Mouse (Mus musculus): Measurements from ENCODE around the gene Cldn11.

The Cldn11 gene

DNA sequence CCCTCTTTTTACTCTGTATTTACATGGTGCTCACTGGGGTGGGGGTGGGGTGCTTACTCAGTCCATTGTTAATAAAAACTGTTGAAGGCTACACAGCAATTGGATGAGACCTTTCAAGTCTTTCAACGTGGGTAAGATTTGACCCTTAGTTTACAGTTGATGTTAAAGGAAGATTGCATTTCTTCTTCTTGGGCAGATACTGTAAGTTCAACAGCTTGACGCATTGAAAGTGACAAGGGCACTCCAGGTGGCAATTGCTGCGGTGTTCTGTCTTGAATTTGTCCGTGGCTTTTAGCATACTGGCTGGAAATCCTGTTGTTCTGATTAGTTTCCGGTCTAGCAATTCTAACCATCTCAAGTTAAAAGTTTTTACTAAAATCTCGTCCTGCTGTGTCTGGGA lies 11.6 kb downstream of the Cldn11 start:
- DNase-seq: no peak

GRCm38 (mm10) chr3:31162860-31163259 lies 13.1 kb downstream of the Cldn11 start:
- DNase-seq: no peak

- no peak for DNase-seq
Measured at GRCm38 (mm10) chr3:31165803-31166202, 16.1 kb downstream of the Cldn11 start.

DNA sequence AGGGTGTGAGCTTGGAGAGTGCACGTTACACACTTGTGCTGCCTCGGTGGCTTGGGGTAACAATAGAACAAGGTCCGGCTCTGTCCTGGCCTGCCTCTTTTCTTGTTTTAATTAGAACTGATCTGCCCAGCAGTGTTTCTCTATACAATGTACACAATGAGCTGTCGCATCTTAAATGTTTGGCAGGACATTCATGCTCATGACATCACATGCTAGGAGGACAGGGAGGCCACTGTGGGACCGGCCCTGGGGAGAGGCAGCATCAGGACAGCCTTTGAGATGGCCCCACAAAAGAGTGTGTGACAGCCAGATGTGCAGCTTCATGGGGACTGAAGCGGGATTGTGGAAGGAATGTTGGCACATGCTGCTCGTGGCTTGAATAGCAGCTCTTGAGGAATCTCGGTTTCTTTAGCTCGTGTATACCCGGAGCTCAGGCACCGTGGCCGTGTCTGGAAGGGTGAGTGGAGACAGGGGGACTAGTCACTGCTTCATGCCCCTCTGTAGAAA lies 16.7 kb downstream of the Cldn11 start:
- DNase-seq: no peak

DNA sequence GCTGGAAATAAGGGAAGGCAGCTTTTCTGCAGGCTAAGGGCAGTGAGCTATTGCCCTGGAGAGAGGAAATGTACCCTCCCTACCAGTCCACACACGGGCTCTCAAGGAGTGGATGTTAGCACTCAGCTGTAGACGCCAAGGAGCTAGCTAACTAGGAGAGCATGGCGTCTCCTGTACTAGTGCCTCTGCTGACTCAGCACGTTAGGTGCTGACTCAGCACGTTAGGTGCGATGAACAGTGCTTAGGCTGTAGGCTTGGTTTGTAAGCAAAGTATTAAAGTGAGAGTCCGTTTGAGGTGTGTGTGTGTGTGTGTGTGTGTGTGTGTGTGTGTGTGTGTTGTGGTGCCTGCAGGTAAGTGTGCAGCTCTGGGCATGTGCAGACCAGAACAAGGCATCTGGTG lies 40.6 kb downstream of the Cldn11 start:
- no peak for DNase-seq

DNA sequence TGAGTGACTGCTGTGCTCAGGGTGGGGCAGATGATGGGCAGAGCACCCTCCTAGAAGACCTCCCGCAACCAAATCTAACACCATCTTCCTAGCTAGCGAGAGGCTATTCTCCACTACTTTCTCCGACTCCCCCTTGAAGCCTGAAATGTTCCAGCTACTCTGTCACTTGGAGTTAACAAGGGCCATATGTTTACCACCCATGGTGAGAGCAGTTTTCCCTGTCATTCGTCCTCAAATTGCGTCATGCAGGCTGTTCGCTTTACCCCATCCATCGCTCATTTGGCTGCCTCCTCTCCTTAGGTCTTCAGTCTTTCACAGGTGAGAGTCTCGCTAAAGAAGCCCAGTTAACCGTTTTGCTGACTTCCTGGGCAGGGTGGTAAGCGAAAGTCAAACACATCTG lies 41.7 kb downstream of the Cldn11 start:
- DNase-seq: no peak

DNA sequence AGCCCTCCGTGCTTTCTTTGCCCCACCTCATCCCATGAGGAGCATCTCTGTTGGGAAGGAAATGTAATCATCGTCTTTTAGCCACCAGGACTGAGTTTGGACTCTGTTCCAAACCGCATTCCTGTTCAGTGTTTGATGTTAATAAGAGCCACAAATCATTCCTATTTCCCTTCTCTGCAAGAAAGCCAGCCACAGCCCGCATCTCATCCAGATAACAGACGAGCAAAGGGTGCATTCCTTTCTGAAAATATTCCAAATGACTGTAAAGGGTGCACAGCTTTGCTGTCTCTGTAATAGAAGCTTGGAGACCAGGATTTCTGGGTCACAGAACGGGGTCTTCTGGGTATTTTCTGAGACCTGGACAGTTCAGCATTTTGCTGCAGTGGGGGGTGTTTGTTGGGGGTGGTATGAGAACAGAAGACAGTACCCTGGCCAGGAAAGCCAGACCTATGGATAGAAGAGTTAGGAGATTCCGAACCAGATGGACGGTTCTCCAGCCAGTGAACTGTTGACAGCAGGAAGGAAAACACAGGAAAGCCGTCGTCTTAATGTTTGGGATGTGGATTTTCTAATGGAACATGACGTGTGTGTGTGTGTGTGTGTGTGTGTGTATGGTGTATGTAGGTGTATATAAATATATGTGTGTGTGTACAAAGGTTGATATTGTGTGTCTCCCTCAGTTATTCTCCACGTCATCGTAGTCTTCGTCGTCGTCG lies 49.6 kb downstream of the Cldn11 start:
- DNase-seq: no peak

DNA sequence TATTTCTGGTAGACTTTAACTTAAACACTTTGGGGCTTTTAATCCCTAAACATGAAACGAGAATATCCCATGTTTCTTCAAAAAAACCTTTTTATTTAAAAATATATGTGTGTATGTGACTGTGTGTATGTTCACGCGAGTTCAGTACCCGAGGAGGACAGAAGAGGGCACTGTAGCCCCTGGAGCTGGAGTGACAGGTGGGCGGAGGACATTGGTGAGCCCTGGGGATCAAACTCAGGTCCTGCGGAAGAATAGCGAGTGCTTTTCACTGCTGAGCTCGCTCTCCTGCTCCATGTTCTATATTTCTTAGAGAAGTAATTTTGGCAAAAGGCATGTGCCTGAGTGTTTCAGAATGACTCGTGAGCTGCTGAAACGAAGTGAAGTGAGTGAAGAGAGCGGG lies 54.2 kb downstream of the Cldn11 start:
- no peak for DNase-seq

- DNase-seq: no peak
Measured at GRCm38 (mm10) chr3:31205167-31205566, 55.4 kb downstream of the Cldn11 start.

DNA sequence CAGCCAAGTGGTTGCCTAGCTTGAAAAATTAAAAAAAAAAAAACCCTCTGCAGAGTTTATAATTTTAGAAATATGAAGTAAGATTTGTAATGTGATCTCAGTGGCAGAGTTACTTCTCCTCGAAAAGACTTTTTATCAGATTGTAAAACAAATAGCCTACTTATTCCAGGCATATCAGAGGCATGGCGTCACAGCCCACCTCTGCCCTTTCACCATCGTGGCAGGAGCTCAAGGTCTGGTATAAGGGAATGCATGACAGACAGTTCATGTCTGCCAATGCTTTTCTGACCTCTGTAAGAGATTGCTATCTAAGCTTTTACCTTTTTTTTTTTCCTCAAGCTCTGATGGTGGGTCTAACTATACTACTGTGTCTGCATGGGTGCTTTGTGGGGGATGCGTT lies 58.3 kb downstream of the Cldn11 start:
- no peak for DNase-seq

DNA sequence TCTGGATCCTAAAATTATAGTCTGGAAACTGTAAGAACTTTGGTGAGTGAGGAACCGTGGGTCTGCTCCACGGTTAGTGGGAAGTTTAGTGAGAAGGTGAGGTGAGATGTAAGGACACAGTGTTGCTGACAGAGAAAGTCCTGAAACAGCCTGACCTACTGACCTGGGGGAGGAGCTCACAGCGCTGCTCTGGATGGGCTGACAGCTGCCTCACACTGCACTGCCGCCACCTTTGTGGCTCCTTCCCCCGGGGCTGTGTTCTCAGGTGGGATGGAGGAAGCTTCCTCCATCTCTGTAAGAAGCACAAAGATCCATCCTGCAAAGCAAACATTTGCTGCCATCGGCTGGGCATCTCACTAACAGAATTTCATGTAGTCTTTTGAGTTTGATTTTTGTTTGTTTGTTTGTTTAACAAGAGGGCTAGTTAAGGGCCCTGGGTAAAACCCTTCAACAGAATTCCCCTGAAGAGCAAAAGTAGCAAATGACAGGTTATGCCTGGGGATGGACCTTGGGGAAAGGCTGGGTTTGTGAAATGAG lies 58.8 kb downstream of the Cldn11 start:
- DNase-seq: peak in 1 of 2 experiments; percentile 10

DNA sequence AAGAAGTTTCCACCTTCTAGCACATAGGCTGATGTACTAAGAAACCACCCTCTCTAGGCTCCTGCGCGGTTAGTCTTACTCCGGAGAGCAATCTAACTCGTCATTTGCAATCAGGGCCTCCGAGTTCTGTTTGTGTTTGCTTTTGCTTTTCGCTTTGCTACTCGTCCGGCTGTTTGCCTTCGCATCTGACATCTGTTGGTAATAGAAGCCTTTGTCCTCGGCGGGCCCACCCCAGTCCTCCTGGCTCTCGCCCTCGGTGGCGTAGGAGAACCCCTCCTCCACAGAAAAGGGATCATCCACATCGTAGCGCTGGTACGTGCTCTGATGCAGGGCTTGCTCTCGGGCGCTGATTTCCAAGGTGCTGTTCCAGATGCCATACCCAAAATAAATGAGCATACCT lies 59.3 kb downstream of the Cldn11 start:
- DNase-seq: no peak

DNA sequence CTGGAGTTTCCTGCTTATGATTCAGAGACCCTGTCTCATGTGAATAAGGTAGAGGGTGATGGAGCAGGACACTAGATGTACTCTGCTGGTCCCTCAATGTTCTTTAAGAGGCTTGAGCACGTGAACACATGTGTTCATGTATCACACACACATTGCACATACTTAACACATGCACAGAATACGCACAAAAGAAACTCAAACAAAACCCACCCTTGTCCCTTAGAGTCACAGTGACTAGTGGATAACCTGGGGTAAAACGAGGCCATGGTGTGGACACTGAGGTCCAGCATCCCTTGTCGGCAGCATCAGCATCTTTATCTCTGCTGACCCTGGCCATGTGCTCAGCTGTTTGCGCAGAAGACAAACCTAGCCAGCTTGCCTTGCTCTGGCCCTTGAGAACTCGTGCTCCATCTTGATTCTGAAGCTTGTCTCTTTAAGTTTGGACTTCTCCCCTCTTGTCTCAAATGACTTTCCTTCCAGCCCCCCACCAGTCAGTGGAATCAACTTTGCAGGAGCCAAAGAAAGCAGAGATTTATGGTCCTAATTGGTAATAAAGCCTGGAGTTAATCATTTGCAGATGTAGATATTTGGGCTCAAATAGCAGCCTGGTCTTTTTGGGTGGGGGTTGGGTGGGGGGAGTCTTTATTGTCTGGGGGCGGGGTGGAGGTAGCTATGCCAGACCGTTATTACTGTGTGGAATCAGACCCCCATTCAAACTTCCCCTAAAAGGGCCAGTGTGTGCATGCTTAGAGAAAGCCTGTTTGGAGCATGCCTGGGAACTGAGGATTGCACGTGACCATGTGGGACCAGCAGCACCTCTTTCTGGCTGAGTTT lies 62.7 kb downstream of the Cldn11 start:
- DNase-seq: no peak

DNA sequence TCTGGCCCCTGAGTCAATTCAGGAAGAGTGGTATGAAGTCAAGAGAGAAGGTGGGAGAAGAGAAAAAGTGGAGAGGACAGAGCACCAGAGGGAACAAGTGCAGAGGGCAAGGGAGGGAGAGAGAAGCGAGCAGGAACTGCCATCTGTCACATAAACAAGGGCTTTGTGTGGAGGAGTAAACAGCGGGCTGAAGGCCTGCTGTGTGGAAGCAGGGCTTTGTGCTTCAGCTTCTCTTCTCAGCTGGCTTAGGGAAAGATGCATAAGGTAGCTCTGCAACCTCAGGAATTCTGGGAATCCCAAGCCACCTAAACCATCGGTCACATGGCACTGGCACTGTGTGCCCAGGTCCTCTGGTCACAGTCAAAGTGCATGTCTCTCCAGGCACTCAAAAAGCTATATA lies 64.1 kb downstream of the Cldn11 start:
- DNase-seq: no peak

All from kidney, postnatal 36 days (tissue).